ENCODE assay signal across 17 mouse cellular contexts in genomic region chr4:93579343-93579742, GRCm38 (mm10).
"Had no signal": no experiment of that assay in that cellular context is flagged by ENCODE, and none has a peak within 500 bp of the region (broad histone marks: within the 10 kb centered on the region; RNA-seq: fewer than 3 reads in every experiment).

No protein-coding gene starts in this region.

- DNase-seq: kidney, adult 18-20 months; kidney, adult 9 months; kidney, postnatal 14 days; kidney, postnatal 4 days; left cerebral cortex, postnatal 4 days; liver, embryonic 13.5 days; lung, adult 2 months; lung, postnatal 14 days; lung, postnatal 4 days; retina, postnatal 1 day; right cerebral cortex, postnatal 25 days; spleen, adult 18-20 months; thymus, postnatal 25 days had no signal

- H3K4me3 ChIP-seq: limb, embryonic 13.5 days; liver, embryonic 13.5 days; stomach, embryonic 15.5 days had no signal

- H3K27ac ChIP-seq: limb, embryonic 13.5 days; liver, embryonic 13.5 days; stomach, embryonic 15.5 days had no signal

- H3K27me3 ChIP-seq: limb, embryonic 13.5 days; liver, embryonic 13.5 days; stomach, embryonic 15.5 days had no signal

- H3K4me2 ChIP-seq: limb, embryonic 13.5 days; liver, embryonic 13.5 days; stomach, embryonic 15.5 days had no signal

- H3K9ac ChIP-seq: limb, embryonic 13.5 days; liver, embryonic 13.5 days; stomach, embryonic 15.5 days had no signal

- H3K4me1 ChIP-seq: limb, embryonic 13.5 days; stomach, embryonic 15.5 days had no signal

- ATAC-seq: inflammation-experienced regulatory T-cells, adult 6 months; intestine, embryonic 16.5 days had no signal

- H3K36me3 ChIP-seq: limb, embryonic 13.5 days; liver, embryonic 13.5 days; stomach, embryonic 15.5 days had no signal

- H3K9me3 ChIP-seq: limb, embryonic 13.5 days; liver, embryonic 13.5 days; stomach, embryonic 15.5 days had no signal
